Mouse (Mus musculus) 3134 (cell line): ENCODE measurements at regions not wholly inside any gene's neighbourhood (a gene's known extent, or its start where the extent isn't known, plus 50 kb on each side); places are given as distances from the start of the nearest gene placed in this dataset.

Experiments
- DNase-seq: peaks from one replicate; pipeline ENCODE4 v3.0.0-alpha.2; 2011; ENCODE audit warnings: low spot score; ENCODE audit not compliant: insufficient read length; ENCODE audit errors: extremely low read depth

DNA sequence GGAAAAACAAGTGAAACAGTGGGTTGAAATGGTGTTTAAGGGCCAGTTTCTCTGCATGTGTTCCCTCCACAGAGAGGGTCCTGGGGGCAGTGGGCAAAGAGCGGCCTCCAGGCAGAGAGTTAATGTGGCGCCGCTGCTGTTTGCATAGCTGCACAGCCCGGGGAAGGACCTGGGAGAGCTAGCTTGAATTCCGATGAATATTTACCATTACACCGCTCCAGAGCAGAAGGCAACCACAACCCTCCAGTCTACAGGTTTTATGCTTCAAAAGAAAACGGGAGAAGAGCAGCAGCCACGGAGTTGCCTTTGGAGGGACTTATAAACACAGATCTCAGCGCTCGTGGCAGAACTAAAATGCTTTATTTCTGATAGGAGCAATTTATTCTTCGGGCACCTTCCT, 94.2 kb upstream of the Pmfbp1 start:
- DNase-seq = no peak

DNA sequence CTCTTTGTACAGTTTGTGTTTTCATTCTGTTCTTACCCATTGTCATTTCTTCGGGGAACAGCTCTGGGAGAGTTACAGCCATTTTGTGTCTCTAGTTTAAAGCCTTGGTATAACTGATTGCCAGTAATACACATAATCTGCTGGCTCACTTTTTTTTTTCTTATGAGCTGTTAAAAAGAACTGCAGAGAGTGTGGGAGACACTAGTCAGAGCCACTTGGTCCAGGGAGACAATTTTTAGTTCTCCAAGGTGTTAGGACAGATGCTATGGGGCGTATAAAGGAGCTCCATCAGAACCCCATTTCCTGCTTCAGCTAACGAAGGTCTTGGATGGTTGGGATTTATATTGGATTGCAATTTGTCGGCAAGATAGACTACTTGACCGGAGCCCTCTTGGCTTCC, 93.6 kb upstream of the Pmfbp1 start:
- no peak for DNase-seq

DNA sequence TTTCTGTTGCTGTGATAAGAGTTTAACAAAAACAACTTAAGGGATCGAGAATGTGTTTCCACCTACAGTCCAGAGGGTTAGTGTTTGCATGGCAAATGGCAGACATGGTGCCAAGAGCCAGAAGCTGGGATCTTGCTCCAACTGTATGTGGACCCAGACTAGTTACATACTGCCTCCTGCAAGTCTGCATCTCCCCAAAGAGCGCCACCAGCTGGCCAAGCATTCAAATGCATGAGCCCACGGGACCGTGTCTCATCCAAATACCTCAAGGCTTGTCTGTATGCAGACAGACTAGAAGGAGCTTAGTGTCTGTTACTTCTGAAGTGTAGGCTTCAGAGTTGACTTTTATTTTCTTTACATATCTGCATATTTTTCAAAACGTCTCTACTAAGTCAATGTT, 85.9 kb upstream of the Pmfbp1 start:
- no peak for DNase-seq

DNA sequence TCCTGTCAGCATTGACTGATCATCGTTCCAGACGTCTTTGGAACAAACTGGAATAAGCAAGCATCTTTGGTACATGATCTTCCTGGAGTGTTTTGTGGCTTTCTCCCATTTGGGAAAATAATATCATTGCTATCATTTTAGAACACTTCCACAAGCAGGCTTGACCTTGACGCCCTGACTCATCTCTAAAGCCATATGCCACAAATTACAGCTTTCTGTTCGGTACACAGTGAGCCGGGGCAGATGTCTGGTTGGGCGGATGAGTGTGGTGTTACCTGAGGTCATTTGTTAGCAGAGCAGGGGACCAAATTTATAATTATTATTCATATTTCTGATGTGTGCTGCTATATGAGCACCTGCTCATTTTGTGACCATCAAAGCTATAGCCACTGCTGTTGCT, 83.3 kb upstream of the Pmfbp1 start:
- DNase-seq = no peak

DNA sequence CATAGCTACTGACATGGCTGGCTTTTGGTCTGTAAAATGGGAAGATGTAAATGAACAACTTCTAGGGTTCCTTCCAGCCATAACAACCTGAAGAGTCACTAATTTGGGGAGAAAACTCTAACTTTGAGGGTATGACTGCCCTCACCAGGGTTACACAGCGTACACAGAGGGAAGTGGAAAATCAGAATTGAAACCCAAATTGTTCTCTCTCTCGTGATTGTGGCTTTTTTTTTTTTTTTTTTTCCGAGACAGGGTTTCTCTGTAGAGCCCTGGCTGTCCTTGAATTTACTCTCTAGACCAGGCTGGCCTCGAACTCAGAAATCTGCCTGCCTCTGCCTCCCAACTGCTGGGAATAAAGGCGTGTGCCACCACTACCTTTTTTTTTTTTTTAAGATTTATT, 80.4 kb upstream of the Pmfbp1 start:
- no peak for DNase-seq

DNA sequence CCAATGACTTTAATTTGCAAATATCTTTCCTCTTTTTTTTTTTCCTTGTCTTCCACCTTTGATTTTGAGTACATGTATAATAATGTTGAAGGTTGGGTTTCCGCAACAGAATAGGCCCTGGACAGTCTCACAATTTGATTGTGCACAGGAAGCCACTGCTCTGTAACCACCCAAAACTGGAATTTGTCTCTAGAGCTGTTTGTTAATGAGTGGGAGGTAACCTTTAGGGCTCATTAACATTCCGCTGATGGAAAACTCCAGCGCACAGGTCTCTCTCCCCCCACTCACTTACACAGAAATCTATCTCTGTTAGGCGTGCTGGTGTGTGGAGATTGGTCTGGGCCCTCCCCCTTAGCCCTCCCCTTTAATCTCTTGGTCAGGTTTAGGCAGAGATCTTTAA, 78.5 kb upstream of the Pmfbp1 start:
- DNase-seq = no peak

DNA sequence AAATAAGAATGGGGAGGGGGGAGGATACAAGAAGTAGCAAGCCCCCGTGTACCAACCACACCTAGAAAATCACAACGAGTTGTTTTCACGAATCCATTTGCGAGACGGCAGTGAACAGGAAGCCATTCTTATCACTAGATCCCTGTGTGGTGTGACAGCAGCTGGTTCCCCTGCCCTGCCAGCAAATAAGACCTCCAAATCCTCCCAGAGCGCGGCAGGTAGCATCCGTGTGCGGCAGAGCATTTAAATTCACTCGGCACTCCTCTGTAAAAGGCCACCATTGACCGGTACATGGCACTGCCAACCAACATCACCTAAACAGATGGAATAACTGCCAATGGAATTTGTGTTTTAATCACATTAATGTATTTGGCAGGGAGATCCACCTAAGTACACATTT, 77.9 kb upstream of the Pmfbp1 start:
- DNase-seq = no peak

DNA sequence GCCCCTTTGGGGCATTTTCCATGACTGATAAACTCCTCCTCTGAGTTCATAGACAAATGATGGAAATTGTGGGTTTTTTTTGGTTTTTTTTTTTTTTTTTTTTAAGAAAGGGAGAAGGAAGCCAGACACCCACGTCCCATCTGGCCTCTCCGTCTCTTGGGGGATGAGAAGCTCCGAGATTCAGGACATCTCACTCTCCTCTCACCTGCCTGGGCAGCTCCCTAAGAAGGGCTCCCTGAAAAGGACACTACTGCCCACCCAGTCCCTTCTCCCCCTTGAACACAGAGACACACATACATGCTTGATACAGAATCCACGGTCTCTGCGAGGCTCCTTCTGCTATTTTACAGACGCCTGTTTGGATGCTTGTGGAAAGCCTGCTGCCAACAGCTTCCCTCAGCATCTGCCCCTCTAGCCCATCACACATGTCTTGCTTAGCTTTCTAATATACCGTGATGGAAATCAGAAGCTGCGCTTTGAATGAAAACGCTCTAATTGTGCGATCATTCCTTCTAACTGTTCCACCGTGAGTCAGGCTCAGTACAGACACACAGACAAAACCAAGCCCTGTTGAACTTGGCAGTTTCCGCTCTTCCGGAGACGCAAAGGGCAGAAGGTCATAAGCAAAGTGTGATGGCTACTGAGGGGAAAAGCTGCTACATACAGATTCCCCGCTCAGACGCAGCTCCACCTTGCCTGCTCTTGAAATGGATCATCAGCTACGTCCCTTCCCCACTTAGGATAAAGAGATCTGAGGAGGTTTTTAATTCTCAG, 77.3 kb upstream of the Pmfbp1 start:
- DNase-seq = no peak

DNA sequence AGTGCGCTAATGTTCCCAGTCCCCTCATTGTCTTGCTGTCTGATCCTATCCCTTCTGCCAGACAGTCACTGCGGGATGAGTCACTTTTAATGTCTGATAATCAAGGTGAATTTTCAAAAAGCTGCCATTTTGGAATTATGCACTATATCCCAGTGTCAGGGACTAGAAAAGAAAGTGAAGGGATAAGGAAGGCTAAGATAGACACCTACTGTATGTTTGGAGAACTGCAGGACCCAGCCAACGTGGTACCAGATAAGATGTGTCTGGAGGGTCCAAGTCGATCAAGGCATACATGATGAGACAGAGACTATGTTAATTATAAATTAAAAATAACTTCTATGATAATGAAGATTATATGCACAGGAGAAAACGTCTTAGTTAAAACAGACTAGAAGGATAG, 76.6 kb upstream of the Pmfbp1 start:
- no peak for DNase-seq

DNA sequence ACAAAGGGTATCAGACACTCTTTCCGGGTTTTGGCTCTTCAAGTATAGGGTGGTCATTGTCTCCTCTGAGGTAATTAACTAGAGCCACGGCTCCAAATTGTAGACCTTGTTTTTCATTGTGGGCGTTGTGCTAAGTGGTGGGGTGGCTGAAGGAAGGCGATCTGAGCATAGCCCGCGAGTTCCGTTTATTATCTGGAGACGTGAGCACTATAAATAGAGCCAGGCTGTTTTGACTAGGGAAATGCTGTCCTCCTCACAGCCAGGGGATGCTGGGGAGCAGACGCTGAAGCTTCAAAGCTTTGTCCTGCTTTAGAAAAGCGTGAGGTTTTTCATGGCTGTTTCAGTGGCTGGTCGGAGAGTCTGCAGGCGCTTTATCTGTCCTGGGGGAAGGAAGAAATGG, 75.9 kb upstream of the Pmfbp1 start:
- DNase-seq = no peak

DNA sequence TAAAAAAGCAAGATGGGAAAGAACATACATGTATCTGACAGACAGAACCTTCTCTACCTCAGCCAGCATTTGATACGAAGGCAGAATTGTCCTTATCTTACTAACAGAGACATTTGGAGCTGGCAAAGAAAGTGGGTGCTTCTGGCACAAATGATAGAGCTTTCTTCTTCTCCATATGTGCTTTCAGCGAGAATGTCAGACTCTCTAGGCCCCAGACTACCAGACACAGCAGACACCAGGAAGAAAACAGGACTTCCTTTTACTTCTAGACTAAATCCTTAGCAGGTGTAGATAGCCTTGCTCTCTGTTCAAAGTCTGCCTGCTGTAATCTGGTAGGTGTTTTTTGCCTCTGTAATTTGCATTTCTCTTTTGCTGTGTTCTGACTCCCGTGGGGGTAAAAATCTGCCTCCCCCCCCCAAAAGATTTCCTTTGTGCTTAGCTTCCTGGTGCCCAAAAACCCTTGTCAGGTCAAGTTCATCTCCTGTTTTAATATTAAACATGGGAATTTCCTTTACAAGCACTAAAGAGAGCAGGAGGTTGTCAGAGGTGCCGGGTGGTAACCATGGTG, 74.7 kb upstream of the Pmfbp1 start:
- DNase-seq = no peak

DNA sequence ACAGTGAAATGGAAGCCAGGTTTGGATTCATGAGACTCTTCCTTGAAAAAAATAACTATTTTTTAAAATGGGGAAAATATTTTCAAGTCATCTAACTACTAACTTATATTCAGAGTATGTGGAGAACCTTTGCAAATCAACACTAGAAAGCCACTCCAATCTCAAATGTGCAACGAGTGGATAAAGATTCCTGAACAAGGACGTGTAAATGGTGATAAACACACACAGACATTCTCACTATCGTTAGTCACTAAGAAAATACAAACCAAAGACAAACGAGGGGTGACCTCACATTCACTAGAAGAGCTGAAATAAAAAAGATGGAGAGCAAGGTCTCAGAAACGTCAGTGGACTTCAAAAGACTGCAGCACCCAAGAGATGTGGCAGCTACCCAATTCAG, 69.8 kb upstream of the Pmfbp1 start:
- no peak for DNase-seq

DNA sequence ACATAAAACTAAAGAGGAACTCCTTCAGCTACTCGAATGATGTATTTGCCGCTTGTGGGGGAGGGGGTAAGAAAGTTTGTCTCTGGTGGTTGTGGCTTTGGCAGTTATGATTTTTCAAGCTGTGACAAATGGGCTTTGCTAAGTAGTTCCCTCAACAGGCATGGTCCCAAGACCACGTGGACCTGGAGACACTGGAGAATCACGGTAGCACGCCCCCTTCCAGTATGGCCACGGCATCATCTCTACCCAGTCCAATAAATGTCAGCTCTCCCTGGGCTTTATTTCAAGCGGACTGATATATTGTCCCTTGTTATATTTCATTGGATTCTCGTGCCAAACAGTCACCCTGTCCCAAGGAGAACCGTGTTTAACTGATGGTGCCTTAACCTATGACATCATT, 65.3 kb upstream of the Pmfbp1 start:
- no peak for DNase-seq

DNA sequence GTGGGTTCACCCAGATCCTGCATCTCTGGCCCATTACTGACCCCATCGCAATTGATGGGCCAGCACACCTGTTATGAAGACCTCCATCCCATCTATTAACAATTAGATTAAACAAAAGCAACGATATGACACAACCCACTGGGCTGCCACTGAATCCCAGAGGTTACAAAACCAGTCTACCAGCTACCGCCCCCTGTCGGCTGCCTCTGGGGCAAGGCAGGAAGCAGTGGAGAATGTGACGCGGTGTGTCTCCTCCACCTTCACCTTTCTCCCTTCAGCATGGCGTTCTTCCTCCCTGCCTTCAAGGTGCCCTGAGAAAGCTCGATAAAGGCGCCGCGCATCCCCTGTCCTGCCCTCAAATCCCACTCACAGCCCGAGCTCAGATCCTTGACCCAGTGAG, 59.3 kb upstream of the Pmfbp1 start:
- no peak for DNase-seq

DNA sequence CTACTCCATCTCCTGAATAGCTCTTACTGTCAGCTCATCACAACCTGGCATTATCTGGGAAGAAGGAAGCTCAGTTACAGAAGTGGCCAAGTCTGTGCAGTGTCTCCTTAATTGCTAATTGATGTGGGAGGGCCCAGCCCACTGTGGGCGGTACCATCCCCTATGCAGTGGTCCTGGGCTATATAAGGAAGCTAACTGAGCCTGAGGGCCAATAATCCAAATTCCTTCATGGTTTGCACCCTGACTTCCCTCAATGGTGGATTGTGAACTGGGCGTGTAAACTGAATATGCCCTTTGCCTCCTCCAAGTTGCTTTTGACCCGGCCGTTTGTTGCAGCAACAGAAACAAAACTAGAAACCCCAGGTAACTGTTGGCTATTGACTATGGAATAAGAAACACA, 57.8 kb upstream of the Pmfbp1 start:
- no peak for DNase-seq

DNA sequence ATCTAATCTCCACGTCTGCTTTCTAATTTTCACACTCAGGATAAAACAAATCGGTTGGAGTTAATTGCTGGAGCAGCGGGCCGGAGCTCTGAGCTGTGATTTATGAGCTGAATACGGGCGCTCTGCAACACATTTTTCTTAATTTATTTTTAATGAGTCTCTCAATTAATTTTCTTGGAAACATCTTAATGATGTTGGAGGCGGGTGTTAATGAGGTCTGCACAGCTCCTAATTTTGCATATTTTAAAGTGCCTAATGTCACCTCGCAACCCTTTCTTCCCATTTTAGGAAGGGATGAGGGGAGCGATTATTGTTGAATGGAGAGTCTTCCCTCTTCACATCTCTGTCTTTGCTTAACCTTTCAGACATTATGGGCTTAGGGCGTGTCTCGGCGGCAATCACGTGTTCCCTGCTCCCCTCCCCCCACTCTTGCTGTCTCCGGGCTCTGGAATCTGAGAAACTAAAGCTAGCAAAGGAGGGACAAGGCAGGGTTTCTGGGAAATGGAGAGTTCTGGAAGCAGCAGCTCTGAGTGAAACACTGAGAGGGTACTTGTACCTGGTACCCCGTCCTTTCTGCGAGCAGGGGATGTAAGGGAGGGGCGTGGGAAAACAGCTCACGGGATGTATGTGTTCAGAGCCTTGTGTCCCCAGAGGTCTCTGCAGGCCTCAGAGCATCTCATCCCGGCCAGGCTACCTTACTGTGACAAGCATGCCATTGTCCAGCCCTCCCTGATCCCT, 56.8 kb upstream of the Pmfbp1 start:
- no peak for DNase-seq

DNA sequence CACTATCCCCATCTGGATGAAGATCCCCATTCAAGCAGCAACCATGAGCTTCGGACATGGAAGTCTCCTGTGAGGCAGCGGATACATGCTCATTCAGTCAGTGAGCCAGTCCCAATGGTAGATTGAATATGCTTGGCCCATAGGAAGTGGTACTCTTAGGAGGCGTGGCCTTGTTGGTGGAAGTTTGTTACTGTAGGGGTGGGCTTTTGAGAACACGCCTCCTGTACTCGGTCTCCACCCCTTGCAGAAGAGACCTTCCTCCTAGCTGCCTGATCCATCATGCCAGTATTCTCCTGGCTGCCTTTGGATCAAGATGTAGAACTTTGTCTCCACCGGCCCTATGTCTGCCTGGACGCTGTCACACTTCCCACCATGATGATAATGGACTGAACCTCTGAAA, 55.3 kb upstream of the Pmfbp1 start:
- DNase-seq = no peak
